Mouse (Mus musculus): ENCODE data around the gene Madd. TPM values are rescaled to one million over a fixed set of nuclear protein-coding genes. Genes with fewer than 3 reads are reported as not detected.

Madd gene
- polyA plus RNA-seq, 1 experiment from 2014 or later: 39.1 TPM

DNA sequence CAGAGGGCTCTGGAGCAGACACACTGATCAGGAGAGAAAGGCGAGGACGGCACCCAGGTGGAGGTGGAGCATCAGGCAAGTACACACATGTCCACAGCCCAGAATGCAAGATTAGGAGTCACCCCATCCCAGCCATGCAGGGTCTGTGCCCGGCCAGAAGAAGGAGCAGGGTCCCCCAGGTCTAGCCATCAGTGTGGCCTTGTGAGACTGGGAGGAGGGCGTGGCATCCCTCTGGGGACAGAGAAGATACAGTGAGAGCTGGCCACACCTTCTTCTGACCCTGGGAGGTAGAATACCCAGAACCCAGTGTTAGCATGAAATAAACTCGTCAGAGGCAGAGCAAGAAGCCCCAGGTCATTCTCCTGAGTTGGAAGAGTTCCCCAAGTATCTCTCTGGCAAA is 44.3 kb downstream of the Madd start:
- no peak overlapping the region for H3K9ac ChIP-seq
- peaks cover 67% of the 10 kb centered on the region for H3K36me3 ChIP-seq (replicated peaks)
- no peaks in the 10 kb centered on the region for H3K4me1 ChIP-seq
- ATAC-seq (ENCODE audit: low FRiP score): no peak
- no peak overlapping the region for H3K4me2 ChIP-seq
- no peaks in the 10 kb centered on the region for H3K9me3 ChIP-seq
- H3K27me3 ChIP-seq: no peaks in the 10 kb centered on the region
- no peak overlapping the region for H3K4me3 ChIP-seq (replicated peaks)
- WGBS: 79% methylated on average over 5 of the region's 5 CpGs
- H3K27ac ChIP-seq: no peak overlapping the region

DNA sequence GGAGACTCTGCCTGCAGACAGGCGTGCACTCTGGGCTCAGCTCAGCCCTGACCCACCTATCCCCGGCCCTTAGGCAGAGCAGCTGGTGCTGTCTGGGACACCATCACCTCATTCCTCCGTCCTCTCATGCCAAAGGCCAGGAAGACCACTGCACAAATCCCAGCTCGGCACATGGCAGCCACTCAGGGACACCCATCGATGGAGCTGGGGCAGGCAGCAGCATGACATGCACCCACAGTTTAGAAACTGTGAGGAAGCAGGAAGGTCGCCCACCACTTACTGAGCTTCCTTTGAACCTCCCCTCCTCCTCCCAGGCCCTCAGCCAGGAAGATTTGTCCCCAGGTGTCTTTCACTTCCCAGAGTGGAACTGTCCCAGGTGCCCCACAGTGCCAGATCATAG is 46.2 kb downstream of the Madd start:
- ATAC-seq (ENCODE audit: low FRiP score): no peak
- Histone ChIP-seq H3K9ac (no peak overlapping the region), H3K9me3 (no peaks in the 10 kb centered on the region), H3K27ac (no peak overlapping the region), H3K4me1 (no peaks in the 10 kb centered on the region), H3K27me3 (no peaks in the 10 kb centered on the region), H3K4me3 (replicated peaks) (no peak overlapping the region), H3K4me2 (no peak overlapping the region), H3K36me3 (replicated peaks) (peaks cover 53% of the 10 kb centered on the region)
- WGBS: 85% methylated on average over 6 of the region's 6 CpGs

DNA sequence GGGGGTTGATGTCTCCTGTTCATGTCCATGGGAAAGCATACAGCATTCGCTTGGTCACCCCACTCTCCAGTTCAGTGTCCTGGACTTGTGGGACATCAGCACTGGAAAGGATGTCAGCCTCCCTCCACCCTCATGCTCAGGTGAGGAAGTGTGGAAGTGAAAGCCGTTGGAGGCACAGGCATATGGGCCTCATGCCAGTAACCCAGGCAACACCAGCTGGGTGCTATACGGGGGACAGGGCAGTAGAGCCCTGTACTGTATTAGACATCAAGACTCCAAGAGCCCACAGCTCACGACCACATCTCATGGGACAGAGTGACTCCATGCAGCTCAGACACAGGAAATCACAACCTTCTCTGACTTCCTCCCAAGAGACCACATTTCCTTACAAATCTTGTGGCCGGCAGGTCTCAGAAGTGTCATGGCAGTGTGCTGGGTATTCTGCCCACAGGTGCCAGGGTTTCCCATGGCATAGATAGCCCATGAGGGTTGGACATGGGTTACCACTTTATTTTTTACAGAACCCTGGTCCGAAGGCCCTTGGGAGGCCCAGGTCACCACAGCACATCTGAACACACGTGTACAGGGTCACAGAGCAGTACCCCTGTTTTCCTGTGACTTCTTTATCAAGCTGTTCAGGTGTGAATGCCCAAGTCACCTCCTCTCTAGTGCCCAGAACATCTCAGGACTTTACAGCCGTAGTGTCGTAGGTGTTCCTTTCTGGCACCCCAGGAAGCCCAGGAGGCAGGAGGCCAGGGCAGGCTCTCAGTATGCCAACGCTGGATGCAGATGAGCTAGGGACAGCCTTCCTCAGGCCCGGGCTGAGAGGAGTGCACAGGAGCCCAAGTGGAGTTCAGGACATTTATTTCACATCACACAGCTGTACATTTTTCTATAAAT is 46.9 kb downstream of the Madd start:
- no peaks in the 10 kb centered on the region for H3K9me3 ChIP-seq
- no peaks in the 10 kb centered on the region for H3K4me1 ChIP-seq
- ATAC-seq (ENCODE audit: low FRiP score): 0 out of 2 replicates have a peak, but pooled peaks have one; percentile 18
- H3K27ac ChIP-seq: no peak overlapping the region
- no peak overlapping the region for H3K4me3 ChIP-seq (replicated peaks)
- no peaks in the 10 kb centered on the region for H3K27me3 ChIP-seq
- no peak overlapping the region for H3K9ac ChIP-seq
- 90% methylated on average over 11 of the region's 11 CpGs for WGBS
- H3K4me2 ChIP-seq: no peak overlapping the region
- peaks cover 46% of the 10 kb centered on the region for H3K36me3 ChIP-seq (replicated peaks)

DNA sequence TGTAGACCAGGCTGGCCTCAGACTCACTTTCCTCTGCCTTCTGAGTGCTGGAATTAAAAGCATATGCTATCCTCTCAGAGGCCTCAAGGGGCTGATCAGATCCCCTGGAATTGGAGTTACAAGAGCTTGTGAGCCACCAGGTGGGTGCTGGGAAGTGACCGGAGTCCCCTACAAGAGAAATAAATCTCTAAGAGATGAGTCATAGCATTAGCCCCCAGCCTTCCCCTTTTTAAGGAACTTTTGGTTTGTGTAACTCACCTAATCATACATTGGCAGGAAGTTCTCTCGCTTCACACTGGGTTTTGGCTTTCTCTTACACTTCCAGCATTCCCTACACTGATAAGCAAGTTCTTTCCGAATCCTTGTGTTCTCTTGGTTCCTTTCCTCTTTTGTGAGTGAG is 51.6 kb downstream of the Madd start:
- H3K27ac ChIP-seq: no peak overlapping the region
- H3K4me3 ChIP-seq (replicated peaks): no peak overlapping the region
- H3K9ac ChIP-seq: no peak overlapping the region
- H3K4me1 ChIP-seq: no peaks in the 10 kb centered on the region
- no peak overlapping the region for H3K4me2 ChIP-seq
- no peaks in the 10 kb centered on the region for H3K27me3 ChIP-seq
- ATAC-seq (ENCODE audit: low FRiP score): no peak
- 90% methylated on average over 3 of the region's 3 CpGs for WGBS
- no peaks in the 10 kb centered on the region for H3K9me3 ChIP-seq
- peaks cover 1% of the 10 kb centered on the region; the same call in 1 of the 2 replicates for H3K36me3 ChIP-seq (replicated peaks)

DNA sequence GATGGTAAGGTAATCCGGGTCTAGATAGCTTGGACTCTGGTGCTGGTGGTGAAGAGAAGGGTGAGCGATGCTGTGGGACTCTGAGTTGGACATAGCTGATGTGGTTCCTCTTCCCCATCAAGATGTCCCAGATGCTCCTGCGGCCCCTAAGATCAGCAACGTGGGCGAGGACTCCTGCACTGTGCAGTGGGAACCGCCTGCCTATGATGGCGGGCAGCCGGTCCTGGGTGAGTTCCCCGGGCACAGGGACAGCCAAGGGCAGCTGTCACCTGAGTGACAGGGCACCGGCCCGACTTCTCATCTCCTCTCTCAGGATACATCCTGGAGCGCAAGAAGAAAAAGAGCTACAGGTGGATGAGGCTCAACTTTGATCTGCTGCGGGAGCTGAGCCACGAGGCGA is 52.4 kb downstream of the Madd start:
- Histone ChIP-seq H3K4me3 (replicated peaks) (no peak overlapping the region), H3K9me3 (no peaks in the 10 kb centered on the region), H3K27ac (no peak overlapping the region), H3K4me2 (no peak overlapping the region), H3K4me1 (no peaks in the 10 kb centered on the region), H3K36me3 (replicated peaks) (no peaks in the 10 kb centered on the region), H3K27me3 (no peaks in the 10 kb centered on the region), H3K9ac (no peak overlapping the region)
- WGBS: 91% methylated on average over 15 of the region's 15 CpGs
- no peak for ATAC-seq (ENCODE audit: low FRiP score)

DNA sequence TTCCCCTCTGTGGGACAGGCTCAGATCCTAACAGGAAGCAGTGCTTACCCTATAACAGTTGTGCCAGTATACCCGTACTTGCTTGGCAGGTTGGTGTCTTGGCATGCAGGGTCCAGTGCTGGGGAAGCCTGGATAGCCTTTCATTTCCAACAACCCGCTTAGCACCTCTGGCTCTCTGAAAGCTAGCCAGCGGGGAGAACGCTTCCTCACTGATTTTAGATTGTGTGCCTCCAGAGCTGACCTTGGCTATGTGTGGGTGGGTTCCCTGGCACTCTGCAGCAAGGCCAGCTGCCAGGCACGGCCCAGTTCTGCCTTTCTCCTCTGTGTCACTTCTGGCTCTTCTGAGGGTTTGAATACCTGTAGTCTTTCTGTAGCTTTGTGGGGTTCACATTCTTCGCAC is 53.5 kb downstream of the Madd start:
- H3K27ac ChIP-seq: no peak overlapping the region
- no peaks in the 10 kb centered on the region for H3K27me3 ChIP-seq
- H3K9ac ChIP-seq: no peak overlapping the region
- no peak overlapping the region for H3K4me3 ChIP-seq (replicated peaks)
- no peaks in the 10 kb centered on the region for H3K9me3 ChIP-seq
- H3K36me3 ChIP-seq (replicated peaks): no peaks in the 10 kb centered on the region
- no peaks in the 10 kb centered on the region for H3K4me1 ChIP-seq
- 91% methylated on average over 6 of the region's 6 CpGs for WGBS
- no peak for ATAC-seq (ENCODE audit: low FRiP score)
- H3K4me2 ChIP-seq: no peak overlapping the region

DNA sequence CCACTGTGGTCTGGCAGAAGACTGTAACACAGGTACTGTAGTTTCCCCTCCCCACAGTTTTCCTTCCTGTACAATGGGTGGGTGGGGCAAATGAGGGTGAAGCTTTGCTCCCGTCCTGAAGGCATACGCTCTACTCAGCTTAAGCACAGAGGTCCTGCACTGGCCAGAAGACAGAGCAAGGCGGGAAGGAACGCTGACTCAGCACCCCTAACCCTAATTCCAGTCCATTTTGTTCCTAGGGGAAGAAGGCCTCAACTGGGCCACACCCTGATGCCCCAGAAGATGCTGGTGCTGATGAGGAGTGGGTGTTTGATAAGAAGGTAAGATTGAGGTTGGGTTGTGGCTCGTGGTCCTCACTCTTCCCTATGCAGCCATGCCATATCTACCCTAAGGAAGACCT is 54.9 kb downstream of the Madd start:
- no peak for ATAC-seq (ENCODE audit: low FRiP score)
- WGBS: 83% methylated on average over 5 of the region's 5 CpGs
- Histone ChIP-seq H3K9me3 (no peaks in the 10 kb centered on the region), H3K4me1 (no peaks in the 10 kb centered on the region), H3K36me3 (replicated peaks) (no peaks in the 10 kb centered on the region), H3K4me2 (no peak overlapping the region), H3K9ac (no peak overlapping the region), H3K4me3 (replicated peaks) (no peak overlapping the region), H3K27me3 (no peaks in the 10 kb centered on the region), H3K27ac (no peak overlapping the region)

DNA sequence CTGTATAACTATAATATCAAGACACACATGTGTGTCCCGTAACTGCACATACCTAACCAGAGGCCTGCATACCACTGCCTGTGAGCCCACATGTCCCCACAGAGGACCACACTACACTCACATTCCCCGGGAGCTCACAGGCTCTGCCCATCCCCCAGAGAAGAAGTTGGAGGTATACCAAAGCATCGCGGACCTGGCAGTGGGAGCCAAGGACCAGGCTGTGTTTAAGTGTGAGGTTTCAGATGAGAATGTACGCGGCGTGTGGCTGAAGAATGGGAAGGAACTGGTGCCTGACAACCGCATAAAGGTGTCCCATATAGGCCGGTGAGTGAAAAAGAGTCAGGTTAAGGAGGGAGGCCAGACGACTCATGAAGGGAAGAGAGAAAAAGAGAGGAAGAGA is 58.5 kb downstream of the Madd start:
- 87% methylated on average over 10 of the region's 10 CpGs for WGBS

DNA sequence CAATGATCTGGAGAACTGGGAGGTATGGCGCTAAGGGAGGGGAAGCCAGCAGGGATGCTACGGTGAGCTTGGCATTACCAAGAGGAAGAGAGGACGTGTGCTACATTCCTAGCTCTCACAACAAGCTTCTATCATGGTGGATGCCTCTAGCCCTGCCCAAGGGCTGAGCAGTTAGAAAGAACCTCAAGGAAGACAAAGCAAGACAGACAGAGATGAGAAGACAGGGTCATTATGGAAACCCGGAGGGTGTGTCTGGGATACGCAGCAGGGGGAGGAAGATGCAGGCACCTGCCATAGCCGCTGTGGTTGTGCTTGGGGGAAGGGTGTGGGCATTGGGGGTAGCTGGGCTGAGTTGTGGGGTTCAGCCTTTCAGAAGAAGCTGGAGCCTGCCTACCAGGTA is 60.1 kb downstream of the Madd start:
- H3K36me3 ChIP-seq (replicated peaks): no peaks in the 10 kb centered on the region
- no peak overlapping the region for H3K9ac ChIP-seq
- no peak overlapping the region for H3K27ac ChIP-seq
- no peaks in the 10 kb centered on the region for H3K9me3 ChIP-seq
- H3K4me2 ChIP-seq: no peak overlapping the region
- H3K4me1 ChIP-seq: no peaks in the 10 kb centered on the region
- no peak overlapping the region for H3K4me3 ChIP-seq (replicated peaks)
- no peak for ATAC-seq (ENCODE audit: low FRiP score)
- WGBS: 83% methylated on average over 6 of the region's 6 CpGs
- H3K27me3 ChIP-seq: no peaks in the 10 kb centered on the region

More for the DNA sequence above, 58.5 kb downstream of the Madd start:
- Histone ChIP-seq H3K27ac (no peak overlapping the region), H3K9me3 (no peaks in the 10 kb centered on the region), H3K4me1 (no peaks in the 10 kb centered on the region), H3K4me2 (no peak overlapping the region), H3K9ac (no peak overlapping the region), H3K4me3 (replicated peaks) (no peak overlapping the region), H3K36me3 (replicated peaks) (no peaks in the 10 kb centered on the region), H3K27me3 (no peaks in the 10 kb centered on the region)
- no peak for ATAC-seq (ENCODE audit: low FRiP score)

DNA sequence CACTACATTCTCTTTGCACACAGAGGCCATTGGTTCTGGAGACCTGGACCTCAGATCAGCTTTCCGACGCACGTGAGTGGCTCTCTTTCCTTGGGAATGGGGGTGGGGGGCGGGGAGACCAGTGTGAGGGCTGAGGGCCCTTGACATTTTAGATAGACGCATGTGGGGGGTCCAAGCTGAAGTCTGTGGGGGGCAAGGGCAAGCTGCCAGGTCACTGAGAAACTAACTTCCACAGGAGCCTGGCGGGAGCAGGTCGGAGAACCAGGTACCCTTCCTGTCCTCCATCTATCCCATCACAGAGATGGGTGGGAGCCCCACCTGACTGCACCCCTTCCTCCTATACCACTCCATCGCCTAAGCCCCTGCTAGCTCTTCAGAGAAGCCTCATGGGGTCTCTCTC is 62.1 kb downstream of the Madd start:
- WGBS: 66% methylated on average over 8 of the region's 8 CpGs
- Histone ChIP-seq H3K4me1 (no peaks in the 10 kb centered on the region), H3K27ac (no peak overlapping the region), H3K36me3 (replicated peaks) (no peaks in the 10 kb centered on the region), H3K4me2 (no peak overlapping the region), H3K9me3 (no peaks in the 10 kb centered on the region), H3K9ac (no peak overlapping the region), H3K4me3 (replicated peaks) (no peak overlapping the region), H3K27me3 (0 out of 2 replicates have a peak, but pooled peaks cover 8% of the 10 kb centered on the region)
- no peak for ATAC-seq (ENCODE audit: low FRiP score)

DNA sequence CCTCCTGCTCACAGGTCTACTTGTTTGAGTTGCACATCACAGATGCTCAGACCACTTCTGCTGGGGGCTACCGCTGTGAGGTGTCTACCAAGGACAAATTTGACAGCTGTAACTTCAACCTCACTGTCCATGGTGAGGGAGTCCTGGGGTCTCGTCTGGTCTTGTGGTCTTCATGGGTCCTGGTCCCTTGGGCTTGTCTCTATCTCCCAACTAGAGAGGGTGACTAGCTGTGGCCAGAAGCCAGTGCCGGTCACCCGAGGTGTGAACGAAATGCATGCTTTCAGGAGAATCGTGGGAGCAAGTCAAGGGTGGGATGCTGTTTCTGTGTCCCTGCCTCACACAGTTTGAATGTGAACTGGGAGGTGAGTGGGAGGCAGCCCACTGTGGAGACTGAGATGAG is 62.6 kb downstream of the Madd start:
- Histone ChIP-seq H3K9me3 (no peaks in the 10 kb centered on the region), H3K36me3 (replicated peaks) (no peaks in the 10 kb centered on the region), H3K4me2 (no peak overlapping the region), H3K9ac (no peak overlapping the region), H3K27me3 (peaks cover 12% of the 10 kb centered on the region), H3K4me1 (no peaks in the 10 kb centered on the region), H3K4me3 (replicated peaks) (no peak overlapping the region), H3K27ac (no peak overlapping the region)
- 90% methylated on average over 6 of the region's 6 CpGs for WGBS
- no peak for ATAC-seq (ENCODE audit: low FRiP score)

DNA sequence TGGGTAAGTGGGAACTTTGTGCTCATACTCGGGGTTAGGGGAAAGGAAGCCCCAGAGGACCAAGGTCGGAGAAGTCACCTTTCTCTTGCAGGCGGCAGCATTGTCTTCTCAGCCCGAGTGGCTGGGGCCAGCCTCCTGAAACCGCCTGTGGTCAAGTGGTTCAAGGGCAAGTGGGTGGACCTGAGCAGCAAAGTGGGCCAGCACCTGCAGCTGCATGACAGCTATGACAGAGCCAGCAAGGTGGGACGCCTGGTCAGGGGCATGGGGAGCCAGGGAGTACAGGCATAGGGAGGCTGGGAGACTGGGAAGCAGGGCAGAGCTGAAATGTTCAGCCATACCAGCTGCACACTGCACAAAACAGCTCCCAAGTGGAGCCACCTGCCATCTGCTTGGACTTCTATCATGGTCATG is 63.4 kb downstream of the Madd start:
- H3K4me2 ChIP-seq: no peak overlapping the region

DNA sequence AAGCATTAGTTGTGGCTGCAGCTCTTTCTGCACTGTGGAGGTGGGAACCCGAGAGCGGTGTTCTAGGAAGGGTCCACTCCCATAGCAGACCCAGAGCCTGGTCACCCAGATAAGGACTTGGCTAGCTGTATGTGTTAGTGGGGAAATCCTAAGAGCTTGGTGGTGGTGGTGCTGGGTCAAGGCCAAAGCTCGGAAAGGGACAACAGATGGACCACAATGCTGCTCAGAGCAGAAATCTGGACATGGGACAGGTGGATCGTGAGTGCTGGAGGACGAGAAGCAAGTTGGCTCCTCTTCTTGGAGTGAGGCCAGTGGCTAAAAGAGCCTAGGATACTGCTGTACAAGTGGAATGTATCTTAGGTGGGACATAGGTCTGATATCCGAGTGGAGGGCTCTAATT is 64.1 kb downstream of the Madd start:
- Histone ChIP-seq H3K36me3 (replicated peaks) (no peaks in the 10 kb centered on the region), H3K4me1 (peaks cover 4% of the 10 kb centered on the region), H3K4me2 (no peak overlapping the region), H3K27ac (no peak overlapping the region), H3K9ac (no peak overlapping the region), H3K27me3 (peaks cover 22% of the 10 kb centered on the region), H3K4me3 (replicated peaks) (no peak overlapping the region), H3K9me3 (no peaks in the 10 kb centered on the region)
- WGBS: 88% methylated on average over 6 of the region's 6 CpGs
- no peak for ATAC-seq (ENCODE audit: low FRiP score)

More for the DNA sequence above, 63.4 kb downstream of the Madd start:
- ATAC-seq (ENCODE audit: low FRiP score): no peak
- Histone ChIP-seq H3K4me1 (peaks cover 2% of the 10 kb centered on the region), H3K9me3 (no peaks in the 10 kb centered on the region), H3K36me3 (replicated peaks) (no peaks in the 10 kb centered on the region), H3K9ac (no peak overlapping the region), H3K27ac (no peak overlapping the region), H3K4me3 (replicated peaks) (no peak overlapping the region), H3K27me3 (peaks cover 18% of the 10 kb centered on the region)
- 76% methylated on average over 6 of the region's 6 CpGs for WGBS
